Mouse (Mus musculus) brain, adult 2 months (tissue): Measurements from ENCODE around the gene Ptpn18.

Experiments
- DNase-seq: peaks from one replicate; pipeline ENCODE4 v3.0.0; 2011; ENCODE audit warnings: low read depth, low spot score

Gene Ptpn18

GRCm38 (mm10) chr1:34464310-34464817, 4.8 kb downstream of the Ptpn18 start:
- DNase-seq = no peak

- no peak for DNase-seq
These were observed 5.9 kb downstream of the Ptpn18 start for GRCm38 (mm10) chr1:34465445-34465844.

GRCm38 (mm10) chr1:34468051-34468450, 8.5 kb downstream of the Ptpn18 start:
- no peak for DNase-seq

- DNase-seq = no peak
These were observed 8.9 kb downstream of the Ptpn18 start for GRCm38 (mm10) chr1:34468500-34468899.

GRCm38 (mm10) chr1:34469801-34470200, 10.2 kb downstream of the Ptpn18 start:
- DNase-seq = no peak

- peak; percentile 22 for DNase-seq
These were observed 13.1 kb downstream of the Ptpn18 start for GRCm38 (mm10) chr1:34472427-34473300.

GRCm38 (mm10) chr1:34478891-34479655, 19.5 kb downstream of the Ptpn18 start:
- no peak for DNase-seq

- no peak for DNase-seq
These were observed 21.2 kb downstream of the Ptpn18 start for GRCm38 (mm10) chr1:34480801-34481200.

- no peak for DNase-seq
These were observed 22.5 kb downstream of the Ptpn18 start for GRCm38 (mm10) chr1:34481920-34482669.

GRCm38 (mm10) chr1:34484470-34484869, 24.9 kb downstream of the Ptpn18 start:
- peak; percentile 31 for DNase-seq

- DNase-seq = peak; percentile 92
These were observed 26.1 kb downstream of the Ptpn18 start for GRCm38 (mm10) chr1:34485461-34486188.

GRCm38 (mm10) chr1:34487383-34487782, 27.8 kb downstream of the Ptpn18 start:
- no peak for DNase-seq

- DNase-seq = no peak
These were observed 30.4 kb downstream of the Ptpn18 start for GRCm38 (mm10) chr1:34489852-34490541.

- no peak for DNase-seq
These were observed 31.9 kb downstream of the Ptpn18 start for GRCm38 (mm10) chr1:34491480-34491879.

- no peak for DNase-seq
These were observed 43.4 kb downstream of the Ptpn18 start for GRCm38 (mm10) chr1:34502991-34503390.

GRCm38 (mm10) chr1:34505307-34505706, 45.7 kb downstream of the Ptpn18 start:
- no peak for DNase-seq

GRCm38 (mm10) chr1:34505970-34506551, 46.5 kb downstream of the Ptpn18 start:
- DNase-seq = no peak

GRCm38 (mm10) chr1:34507986-34508385, 48.4 kb downstream of the Ptpn18 start:
- DNase-seq = no peak

- peak; percentile 21 for DNase-seq
These were observed 51.0 kb downstream of the Ptpn18 start for GRCm38 (mm10) chr1:34510575-34510981.

GRCm38 (mm10) chr1:34511027-34511426, 51.5 kb downstream of the Ptpn18 start:
- DNase-seq = peak; percentile 60
